Mouse (Mus musculus): ENCODE results near the gene Arl4c.

DNA sequence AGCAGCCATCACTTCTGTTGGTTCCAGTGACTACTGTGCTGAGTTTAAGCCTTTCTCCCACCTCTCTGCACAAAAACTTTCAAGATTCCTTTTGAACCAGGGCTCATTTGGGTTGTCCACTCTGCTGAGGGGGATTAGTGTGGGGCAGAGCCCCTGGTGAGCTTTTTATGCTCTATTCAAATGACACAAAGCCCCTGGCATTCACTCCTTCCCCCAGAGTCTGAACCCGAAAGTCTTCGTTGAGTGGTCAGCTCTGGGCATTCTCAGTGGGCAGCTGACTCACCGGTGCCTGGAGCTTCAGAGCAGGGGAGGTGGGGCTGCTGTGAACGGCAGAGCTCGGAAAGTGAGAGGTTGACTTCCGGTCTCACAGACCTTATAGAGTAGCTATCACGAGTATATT, 33.7 kb downstream of the Arl4c start:
- no peak for TF ChIP-seq CTCF (IDR thresholded peaks at IDR 0.05; ENCODE audit: borderline replicate concordance, control insufficient read depth, extremely low read depth, insufficient read depth, low read length, poor library complexity)
- no peak for TF ChIP-seq POLR2A (IDR thresholded peaks at IDR 0.05; ENCODE audit: control insufficient read depth, extremely low read depth, insufficient read depth, low read length, poor library complexity)

All from thymus, adult 2 months (tissue).